ENCODE assay signal across 8 mouse cellular contexts in genomic region chr11:69063413-69064201, GRCm38 (mm10). TPM values are rescaled to one million over a fixed set of nuclear protein-coding genes. Genes with fewer than 3 reads are reported as not detected.
A peak's percentile ranks its signal among the peaks of the same experiment; 100 is the strongest.
DNase-seq lines count a peak whose midpoint lies in the region; ATAC-seq and TF ChIP-seq lines count a peak whose summit lies in the region.

No protein-coding gene starts in this region.

- WGBS in heart, embryonic 10.5 days = under 1% methylated on average over 31 of the region's 31 CpGs
- WGBS in kidney, postnatal 0 days = 1% methylated on average over 31 of the region's 31 CpGs
- WGBS in liver, postnatal 0 days (ENCODE audit: insufficient replicate concordance) = 1% methylated on average over 31 of the region's 31 CpGs
- WGBS in neural tube, embryonic 13.5 days = under 1% methylated on average over 31 of the region's 31 CpGs
- WGBS in thymus, adult 2 months = 2% methylated on average over 31 of the region's 31 CpGs

- ATAC-seq in kidney, postnatal 0 days (replicated peaks; ENCODE audit: low FRiP score, low read depth) = 0 out of 2 replicates have a peak, but pooled peaks have one; percentile 26
- ATAC-seq in liver, postnatal 0 days = peak; percentile 20; the same call in 1 of the 2 replicates
- ATAC-seq in neural tube, embryonic 13.5 days (ENCODE audit: low read depth) = 0 out of 2 replicates have a peak, but pooled peaks have one; percentile 16

- H3K9me3 ChIP-seq in heart, embryonic 10.5 days = no peaks in the 10 kb centered on the region
- no peaks in the 10 kb centered on the region for H3K9me3 ChIP-seq in kidney, postnatal 0 days (replicated peaks; ENCODE audit: low read length)
- H3K9me3 ChIP-seq in liver, postnatal 0 days (ENCODE audit: low read length) = no peaks in the 10 kb centered on the region
- H3K9me3 ChIP-seq in neural tube, embryonic 13.5 days = no peaks in the 10 kb centered on the region

- H3K4me3 ChIP-seq in heart, embryonic 10.5 days = peak overlapping the region; percentile 81
- H3K4me3 ChIP-seq in kidney, postnatal 0 days (replicated peaks; ENCODE audit: low read depth, low read length) = peak overlapping the region; percentile 56
- peak overlapping the region; percentile 71 for H3K4me3 ChIP-seq in liver, postnatal 0 days (ENCODE audit: low read depth, low read length)
- peak overlapping the region; percentile 74 for H3K4me3 ChIP-seq in neural tube, embryonic 13.5 days
- peak overlapping the region; percentile 82 for H3K4me3 ChIP-seq in thymus, adult 2 months (ENCODE audit: control insufficient read depth, insufficient read depth, low read length)

- TF ChIP-seq EP300 in liver, postnatal 0 days (IDR thresholded peaks at IDR 0.05; ENCODE audit: low read depth) = 0 out of 2 replicates have a peak, but pooled peaks have one; percentile 1

- peak; percentile 89 for DNase-seq in ovary, postnatal 10 days (ENCODE audit: low spot score)
- DNase-seq in ovary, adult 18-20 months (ENCODE audit: low spot score) = no peak
- DNase-seq in embryo, embryonic 11.5 days (ENCODE audit: low read depth, low spot score) = peak; percentile 74
- peak; percentile 95 for DNase-seq in heart, embryonic 10.5 days (ENCODE audit: low spot score)
- peak; percentile 76 for DNase-seq in kidney, postnatal 0 days (ENCODE audit: low spot score)
- DNase-seq in liver, postnatal 0 days = peak; percentile 92
- peak; percentile 66 for DNase-seq in thymus, adult 2 months

- peak overlapping the region; percentile 89 for H3K27ac ChIP-seq in heart, embryonic 10.5 days
- H3K27ac ChIP-seq in kidney, postnatal 0 days = peak overlapping the region; percentile 92
- H3K27ac ChIP-seq in liver, postnatal 0 days (ENCODE audit: low read depth) = peak overlapping the region; percentile 89
- H3K27ac ChIP-seq in neural tube, embryonic 13.5 days (replicated peaks) = peak overlapping the region; percentile 67
- H3K27ac ChIP-seq in thymus, adult 2 months (ENCODE audit: control insufficient read depth, insufficient read depth, low read length) = peak overlapping the region; percentile 87; the same call in 1 of the 2 replicates

- peaks cover 53% of the 10 kb centered on the region for H3K4me1 ChIP-seq in heart, embryonic 10.5 days
- peaks cover 26% of the 10 kb centered on the region for H3K4me1 ChIP-seq in kidney, postnatal 0 days (replicated peaks; ENCODE audit: insufficient read depth, low read length)
- H3K4me1 ChIP-seq in liver, postnatal 0 days (ENCODE audit: insufficient read depth) = peaks cover 40% of the 10 kb centered on the region
- peaks cover 41% of the 10 kb centered on the region for H3K4me1 ChIP-seq in neural tube, embryonic 13.5 days (replicated peaks)
- H3K4me1 ChIP-seq in thymus, adult 2 months (replicated peaks; ENCODE audit: control insufficient read depth, insufficient read depth, low read length) = peaks cover 26% of the 10 kb centered on the region

- peak overlapping the region; percentile 58 for H3K4me2 ChIP-seq in kidney, postnatal 0 days (ENCODE audit: low read length)
- peak overlapping the region; percentile 85 for H3K4me2 ChIP-seq in liver, postnatal 0 days (ENCODE audit: low read depth, low read length)
- H3K4me2 ChIP-seq in neural tube, embryonic 13.5 days = peak overlapping the region; percentile 91

- no peaks in the 10 kb centered on the region for H3K36me3 ChIP-seq in heart, embryonic 10.5 days
- H3K36me3 ChIP-seq in kidney, postnatal 0 days (ENCODE audit: insufficient read depth, low read length) = no peaks in the 10 kb centered on the region
- H3K36me3 ChIP-seq in liver, postnatal 0 days (replicated peaks; ENCODE audit: insufficient read depth, low read length) = no peaks in the 10 kb centered on the region
- no peaks in the 10 kb centered on the region for H3K36me3 ChIP-seq in neural tube, embryonic 13.5 days
- H3K36me3 ChIP-seq in thymus, adult 2 months (ENCODE audit: control insufficient read depth, insufficient read depth, low read length) = no peaks in the 10 kb centered on the region

- H3K27me3 ChIP-seq in heart, embryonic 10.5 days (ENCODE audit: insufficient read depth, poor library complexity, severe bottlenecking) = no peaks in the 10 kb centered on the region
- H3K27me3 ChIP-seq in kidney, postnatal 0 days (ENCODE audit: insufficient read depth, low read length) = no peaks in the 10 kb centered on the region
- H3K27me3 ChIP-seq in liver, postnatal 0 days (ENCODE audit: insufficient read depth, low read length) = no peaks in the 10 kb centered on the region
- H3K27me3 ChIP-seq in neural tube, embryonic 13.5 days = peaks cover 4% of the 10 kb centered on the region; the same call in 1 of the 2 replicates
- H3K27me3 ChIP-seq in thymus, adult 2 months (ENCODE audit: control insufficient read depth, insufficient read depth, low read length) = no peaks in the 10 kb centered on the region

- TF ChIP-seq POLR2A in thymus, adult 2 months (IDR thresholded peaks at IDR 0.05; ENCODE audit: control insufficient read depth, extremely low read depth, insufficient read depth, low read length, poor library complexity) = peak; percentile 2; the same call in 1 of the 2 replicates

- no peak for TF ChIP-seq CTCF in kidney, postnatal 0 days (IDR thresholded peaks at IDR 0.05; ENCODE audit: low read depth)
- TF ChIP-seq CTCF in liver, postnatal 0 days (IDR thresholded peaks at IDR 0.05; ENCODE audit: low read depth) = no peak
- no peak for TF ChIP-seq CTCF in thymus, adult 2 months (IDR thresholded peaks at IDR 0.05; ENCODE audit: borderline replicate concordance, control insufficient read depth, extremely low read depth, insufficient read depth, low read length, poor library complexity)

- H3K9ac ChIP-seq in kidney, postnatal 0 days (ENCODE audit: low read depth, low read length) = peak overlapping the region; percentile 63
- peak overlapping the region; percentile 77 for H3K9ac ChIP-seq in liver, postnatal 0 days (replicated peaks)
- H3K9ac ChIP-seq in neural tube, embryonic 13.5 days = peak overlapping the region; percentile 77

RNA-seq across cellular contexts. Expression of gene Borcs6, which starts 4.1 kb away (rescaled TPM):
- polyA plus RNA-seq in heart, embryonic 10.5 days (2016; fragmentation: Nextera tagmentation; extraction: Ambion mirVana) = 8.2 and 9.0 TPM in 2 replicates
- polyA plus RNA-seq in kidney, postnatal 0 days (2015; fragmentation: Nextera tagmentation; extraction: Ambion mirVana) = 11.9 and 13.3 TPM in 2 replicates
- 5.4 and 6.6 TPM in 2 replicates for polyA plus RNA-seq in liver, postnatal 0 days (2015; fragmentation: Nextera tagmentation; extraction: Ambion mirVana)
- 14.7 and 16.8 TPM in 2 replicates for polyA plus RNA-seq in neural tube, embryonic 13.5 days (2015; fragmentation: Nextera tagmentation; extraction: Ambion mirVana)
- 18.0 TPM in 2 replicates for polyA plus RNA-seq in thymus, adult 2 months (2012; rRNA removed)

RNA-seq across cellular contexts. Expression of gene Tmem107, which starts 7.0 kb away (rescaled TPM):
- 29.1 and 30.4 TPM in 2 replicates for polyA plus RNA-seq in heart, embryonic 10.5 days (2016; fragmentation: Nextera tagmentation; extraction: Ambion mirVana)
- polyA plus RNA-seq in kidney, postnatal 0 days (2015; fragmentation: Nextera tagmentation; extraction: Ambion mirVana) = 60.8 and 61.3 TPM in 2 replicates
- polyA plus RNA-seq in liver, postnatal 0 days (2015; fragmentation: Nextera tagmentation; extraction: Ambion mirVana) = 12.5 and 13.0 TPM in 2 replicates
- 28.4 and 29.2 TPM in 2 replicates for polyA plus RNA-seq in neural tube, embryonic 13.5 days (2015; fragmentation: Nextera tagmentation; extraction: Ambion mirVana)
- 31.1 and 33.0 TPM in 2 replicates for polyA plus RNA-seq in thymus, adult 2 months (2012; rRNA removed)

RNA-seq across cellular contexts. Expression of gene Aurkb, which starts 18.2 kb away (rescaled TPM):
- polyA plus RNA-seq in heart, embryonic 10.5 days (2016; fragmentation: Nextera tagmentation; extraction: Ambion mirVana) = 110 and 147 TPM in 2 replicates
- polyA plus RNA-seq in kidney, postnatal 0 days (2015; fragmentation: Nextera tagmentation; extraction: Ambion mirVana) = 49.3 and 61.1 TPM in 2 replicates
- 41.3 and 45.9 TPM in 2 replicates for polyA plus RNA-seq in liver, postnatal 0 days (2015; fragmentation: Nextera tagmentation; extraction: Ambion mirVana)
- 22.7 and 33.0 TPM in 2 replicates for polyA plus RNA-seq in neural tube, embryonic 13.5 days (2015; fragmentation: Nextera tagmentation; extraction: Ambion mirVana)
- polyA plus RNA-seq in thymus, adult 2 months (2012; rRNA removed) = 192 and 276 TPM in 2 replicates

RNA-seq across cellular contexts. Expression of gene Vamp2, which starts 24.7 kb away (rescaled TPM):
- 85.8 and 93.0 TPM in 2 replicates for polyA plus RNA-seq in heart, embryonic 10.5 days (2016; fragmentation: Nextera tagmentation; extraction: Ambion mirVana)
- 66.7 and 67.7 TPM in 2 replicates for polyA plus RNA-seq in kidney, postnatal 0 days (2015; fragmentation: Nextera tagmentation; extraction: Ambion mirVana)
- polyA plus RNA-seq in liver, postnatal 0 days (2015; fragmentation: Nextera tagmentation; extraction: Ambion mirVana) = 13.6 and 14.2 TPM in 2 replicates
- 268 and 282 TPM in 2 replicates for polyA plus RNA-seq in neural tube, embryonic 13.5 days (2015; fragmentation: Nextera tagmentation; extraction: Ambion mirVana)
- polyA plus RNA-seq in thymus, adult 2 months (2012; rRNA removed) = 159 and 175 TPM in 2 replicates

RNA-seq across cellular contexts. Expression of gene Per1, which starts 31.4 kb away (rescaled TPM):
- 8.0 and 8.8 TPM in 2 replicates for polyA plus RNA-seq in heart, embryonic 10.5 days (2016; fragmentation: Nextera tagmentation; extraction: Ambion mirVana)
- 7.4 and 9.9 TPM in 2 replicates for polyA plus RNA-seq in kidney, postnatal 0 days (2015; fragmentation: Nextera tagmentation; extraction: Ambion mirVana)
- 3.0 and 8.2 TPM in 2 replicates for polyA plus RNA-seq in liver, postnatal 0 days (2015; fragmentation: Nextera tagmentation; extraction: Ambion mirVana)
- 8.0 and 8.4 TPM in 2 replicates for polyA plus RNA-seq in neural tube, embryonic 13.5 days (2015; fragmentation: Nextera tagmentation; extraction: Ambion mirVana)
- polyA plus RNA-seq in thymus, adult 2 months (2012; rRNA removed) = 28.0 and 29.6 TPM in 2 replicates
